Mouse (Mus musculus) gastrocnemius, postnatal 14 days (tissue): ENCODE results near the gene Gm3055. TPM values are rescaled to one million over a fixed set of nuclear protein-coding genes. Genes with fewer than 3 reads are reported as not detected.
A peak's percentile ranks its signal among the peaks of the same experiment; 100 is the strongest.
"Not testable (repeated sequence)": the region's sequence is repeated elsewhere in the genome, so short reads cannot be mapped to it uniquely, and the experiment has no call there.

ENCODE experiments used
- DNase-seq: peaks from one replicate; pipeline ENCODE4 v3.0.0; 2021; ENCODE audit warnings: mixed read lengths
- intact Hi-C: fragments of 180-260 bp; cut with DNase I; formaldehyde crosslinking; loops from one replicate; pipeline ENCODE4 v1.15.1; 2025; ENCODE audit warnings: low total_unique reads
- long read RNA-seq, 2 experiments: library from polyadenylated mRNA; stranded (forward); transcript quantifications; one replicate each; pipeline ENCODE4 v2.0.0; 2021
- total RNA-seq, 2 experiments: library from RNA; stranded (reverse); gene quantifications; 2 replicates each; pipeline ENCODE4 v1.2.3; 2021

Gene Gm3055
- 1 to 10 TPM in 1 of 2 experiments, under 1 TPM in 1; 0.55 to 2.3 TPM for total RNA-seq
- long read RNA-seq, experiment 1, result 0 reads
- long read RNA-seq, experiment 2, result 0 reads

GRCm38 (mm10) chr10:81770506-81771403, at the start of gene Gm3055:
Gene Gm3055, minus strand, starts transcription at chr10:81771161.
- DNase-seq, intact Hi-C loops: not testable (repeated sequence)

- intact Hi-C loops, result not testable (repeated sequence)
- peak; percentile 1 for DNase-seq
These were observed 40.9 kb upstream of the Gm3055 start, which contains the start of gene Gm4767 for GRCm38 (mm10) chr10:81811899-81812298. Gene Gm4767, plus strand, starts transcription at chr10:81812186.

- intact Hi-C loops, DNase-seq: not testable (repeated sequence)
These were observed 430 bp upstream of the Gm3055 start for GRCm38 (mm10) chr10:81771404-81771777.

- DNase-seq, result not testable (repeated sequence)
These were observed 66.2 kb downstream of the Gm3055 start, which contains the start of gene Zfp433 for GRCm38 (mm10) chr10:81704531-81705301. Gene Zfp433, plus strand, starts transcription at chr10:81704825.

More at GRCm38 (mm10) chr10:81704531-81705301, 66.2 kb downstream of the Gm3055 start, which contains the start of gene Zfp433:
- intact Hi-C loops, result not testable (repeated sequence)

Other genes with a start within 250 kb of the Gm3055 start
- 1 to 10 TPM in 1 of 2 experiments, under 1 TPM in 1; 0.60 to 1.2 TPM for gene Gna15, start 246.9 kb downstream of the Gm3055 start, total RNA-seq
- 10 to 100 TPM; 31.6 to 34.6 TPM for gene Gna11, start 226.0 kb downstream of the Gm3055 start, total RNA-seq
- gene Aes, start 211.7 kb downstream of the Gm3055 start, total RNA-seq, result 100 to 1,000 TPM; 660 to 698 TPM
- 1 to 10 TPM; 4.3 to 4.4 TPM for gene Tle2, start 196.6 kb downstream of the Gm3055 start, total RNA-seq
- 1 to 10 TPM; 2.4 to 4.4 TPM for gene Tle6, start 170.1 kb downstream of the Gm3055 start, total RNA-seq
- 1 to 10 TPM; 1.7 to 2.2 TPM for gene BC025920, start 164.9 kb downstream of the Gm3055 start, total RNA-seq
- 1 to 10 TPM; 5.4 to 5.6 TPM for gene Sirt6, start 143.4 kb downstream of the Gm3055 start, total RNA-seq
- 10 to 100 TPM in 1 of 2 experiments, 1 to 10 TPM in 1; 6.8 to 10.9 TPM for gene Ankrd24, start 142.6 kb downstream of the Gm3055 start, total RNA-seq
- gene Gm10778, start 122.1 kb downstream of the Gm3055 start, total RNA-seq, result 1 to 10 TPM; 1.6 to 1.8 TPM
- gene Zfp433, start 66.3 kb downstream of the Gm3055 start, total RNA-seq, result 1 to 10 TPM; 3.3 to 6.1 TPM
- gene Gm4767, start 41.0 kb upstream of the Gm3055 start, total RNA-seq, result under 1 TPM; 0.86 to 0.92 TPM
- 1 to 10 TPM; 1.1 to 2.7 TPM for gene Gm32687, start 92.8 kb upstream of the Gm3055 start, total RNA-seq
- 1 to 10 TPM in 1 of 2 experiments, under 1 TPM in 1; 0.78 to 1.3 TPM for gene Zfp781, start 159.3 kb upstream of the Gm3055 start, total RNA-seq